Mouse (Mus musculus) brain, embryonic 14.5 days (tissue): ENCODE measurements around the gene Slc45a3.

Experiments
- CTCF ChIP-seq: fragments of 200-500 bp; IDR thresholded peaks from 2 replicates; pipeline ENCODE4 v1.5.1; 2012; ENCODE audit warnings: inconsistent platforms, mild to moderate bottlenecking, moderate library complexity, borderline replicate concordance; ENCODE audit not compliant: insufficient read depth, insufficient read length; ENCODE audit errors: extremely low read depth
- POLR2A ChIP-seq: fragments of 200-500 bp; IDR thresholded peaks from 2 replicates; pipeline ENCODE4 v1.6.1; 2012; ENCODE audit warnings: mild to moderate bottlenecking, inconsistent platforms, borderline replicate concordance; ENCODE audit not compliant: poor library complexity, insufficient read depth, insufficient read length, severe bottlenecking; ENCODE audit errors: extremely low read depth

GRCm38 (mm10) chr1:131973991-131974390, 11.2 kb downstream of the Slc45a3 start:
- TF ChIP-seq CTCF (no peak), POLR2A (no peak)
